Mouse (Mus musculus) intestine, embryonic 14.5 days (tissue): ENCODE measurements around the gene Rasgef1b. TPM values are rescaled to one million over a fixed set of nuclear protein-coding genes. Genes with fewer than 3 reads are reported as not detected.
A peak's percentile ranks its signal among the peaks of the same experiment; 100 is the strongest.

Source experiments
- ATAC-seq: fragments of 200-750 bp; cut with Nextera tagmentation; replicated peaks from 2 replicates; pipeline ENCODE4 v1.8.0; 2017; ENCODE audit warnings: low read depth, moderate number of reproducible peaks, moderate TSS enrichment, moderate library complexity; ENCODE audit not compliant: low FRiP score, low TSS enrichment
- DNase-seq: peaks from one replicate; pipeline ENCODE4 v3.0.0-alpha.2; 2018; ENCODE audit warnings: low spot score
- H3K27ac ChIP-seq: fragments of 300-500 bp; sonication (generic); 2 replicates; pipeline ENCODE4 v1.5.1; 2014; ENCODE audit warnings: low read depth, mild to moderate bottlenecking, control low read depth
- H3K27me3 ChIP-seq: fragments of 300-500 bp; sonication (generic); replicated peaks from 2 replicates; pipeline ENCODE4 v1.6.1; 2014; ENCODE audit warnings: low read length, control low read depth; ENCODE audit not compliant: control insufficient read depth, insufficient read depth
- H3K36me3 ChIP-seq: fragments of 300-500 bp; sonication (generic); 2 replicates; pipeline ENCODE4 v1.6.1; 2014; ENCODE audit warnings: low read length, control low read depth; ENCODE audit not compliant: control insufficient read depth, insufficient read depth
- H3K4me1 ChIP-seq: fragments of 300-500 bp; sonication (generic); replicated peaks from 2 replicates; pipeline ENCODE4 v1.6.1; 2014; ENCODE audit warnings: low read length, control low read depth, mixed read lengths; ENCODE audit not compliant: control insufficient read depth, insufficient read depth
- H3K4me2 ChIP-seq: fragments of 300-500 bp; sonication (generic); 2 replicates; pipeline ENCODE4 v1.6.1; 2014; ENCODE audit warnings: low read length
- H3K4me3 ChIP-seq: fragments of 300-500 bp; sonication (generic); 2 replicates; pipeline ENCODE4 v1.5.1; 2014; ENCODE audit warnings: low read depth, low read length, control low read depth, mixed read lengths
- H3K9ac ChIP-seq: fragments of 300-500 bp; sonication (generic); 2 replicates; pipeline ENCODE4 v1.6.1; 2014; ENCODE audit warnings: mild to moderate bottlenecking, low read length
- H3K9me3 ChIP-seq: fragments of 300-500 bp; sonication (generic); 2 replicates; pipeline ENCODE4 v1.6.1; 2016; ENCODE audit warnings: low read length, control low read depth; ENCODE audit not compliant: control insufficient read depth
- WGBS: fragments of 180-500 bp; shearing (Covaris S2); extraction: QIAGEN DNeasy Blood & Tissue Kit; methylation state at CpG from one replicate; pipeline ENCODE4 v1.1.7; 2014; 5-methylcytosine and 5-hydroxymethylcytosine counted together
- polyA plus RNA-seq: library from polyadenylated mRNA; unstranded; fragments of >200 nt; fragmentation: Nextera tagmentation; extraction: Ambion mirVana; gene quantifications from 2 replicates; pipeline ENCODE4 v1.2.1, GENCODE M21; 2014

Rasgef1b gene
- polyA plus RNA-seq, 1 experiment from 2014 or later, result 13.0 TPM

DNA sequence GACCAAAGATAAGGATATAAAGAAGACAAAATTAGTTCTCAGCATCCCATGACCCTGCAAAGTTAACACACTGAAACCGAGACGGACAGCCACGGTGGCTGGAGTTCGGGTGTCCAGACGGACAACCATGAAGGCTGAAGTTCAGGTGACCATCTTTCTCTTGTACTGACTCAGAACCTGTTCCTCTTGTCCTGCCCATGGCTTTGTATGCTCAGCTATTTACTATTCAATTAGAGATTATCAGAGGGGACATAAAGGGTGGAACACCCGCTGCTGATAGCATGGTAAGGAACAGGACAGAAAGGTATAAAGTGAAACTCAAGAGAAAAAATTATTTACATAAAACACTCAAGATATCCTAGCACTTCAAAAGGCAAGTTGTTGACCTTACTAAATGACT is 390.0 kb downstream of the Rasgef1b start:
- no peaks in the 10 kb centered on the region; the same call in 1 of the 2 replicates for H3K4me1 ChIP-seq
- no peak overlapping the region for H3K4me2 ChIP-seq
- no peaks in the 10 kb centered on the region for H3K9me3 ChIP-seq
- H3K36me3 ChIP-seq, result no peaks in the 10 kb centered on the region
- no peak for DNase-seq
- ATAC-seq, result no peak
- no peak overlapping the region for H3K4me3 ChIP-seq
- 81% methylated on average over 6 of the region's 6 CpGs for WGBS
- H3K27ac ChIP-seq, result no peak overlapping the region
- H3K9ac ChIP-seq, result no peak overlapping the region
- H3K27me3 ChIP-seq, result no peaks in the 10 kb centered on the region

DNA sequence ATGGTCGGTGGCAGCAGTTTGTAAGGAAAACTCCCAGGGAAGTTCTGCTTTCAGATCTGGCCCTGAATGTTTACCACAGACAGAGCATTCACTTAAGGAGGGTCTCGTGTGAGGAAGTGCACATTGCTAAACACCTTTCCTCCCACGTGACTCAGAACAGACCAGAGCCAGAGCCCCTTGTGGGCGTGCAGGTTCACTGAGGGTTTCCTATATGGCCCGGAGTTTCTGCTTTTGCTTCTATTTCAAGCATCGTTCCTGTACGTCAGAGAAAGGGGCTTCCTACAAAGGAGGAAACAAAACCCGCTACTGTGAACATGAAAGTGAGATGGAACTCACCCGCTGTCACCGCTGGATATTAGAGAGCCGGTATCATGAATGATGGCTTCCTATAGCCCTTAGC is 392.4 kb downstream of the Rasgef1b start:
- Histone ChIP-seq H3K27me3 (no peaks in the 10 kb centered on the region), H3K4me1 (no peaks in the 10 kb centered on the region; the same call in 1 of the 2 replicates), H3K36me3 (no peaks in the 10 kb centered on the region), H3K4me3 (no peak overlapping the region), H3K27ac (no peak overlapping the region), H3K4me2 (no peak overlapping the region), H3K9ac (no peak overlapping the region), H3K9me3 (no peaks in the 10 kb centered on the region)
- DNase-seq (no peak), ATAC-seq (no peak)
- WGBS, result 59% methylated on average over 11 of the region's 11 CpGs

DNA sequence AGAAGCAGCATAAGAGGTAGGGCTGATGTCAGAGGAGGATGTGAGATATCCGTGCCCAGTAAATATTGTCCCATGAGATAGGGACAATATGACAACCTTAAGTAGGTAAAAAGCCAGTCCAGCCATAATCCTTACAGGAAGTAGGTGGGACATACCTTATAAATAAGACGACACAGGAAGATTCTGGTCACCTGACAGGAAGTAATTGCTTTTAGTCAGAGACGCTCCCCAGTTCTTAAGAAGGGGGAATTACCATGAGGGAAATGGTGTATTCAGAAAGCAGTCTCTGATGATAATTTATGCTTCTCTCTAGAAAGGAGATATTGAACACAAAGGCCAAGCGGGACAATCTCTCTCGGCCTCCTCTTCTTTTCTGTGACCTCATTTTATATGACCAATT is 394.8 kb downstream of the Rasgef1b start:
- Histone ChIP-seq H3K9me3 (no peaks in the 10 kb centered on the region), H3K4me2 (no peak overlapping the region), H3K9ac (no peak overlapping the region), H3K4me1 (no peaks in the 10 kb centered on the region), H3K27ac (no peak overlapping the region), H3K36me3 (no peaks in the 10 kb centered on the region), H3K27me3 (no peaks in the 10 kb centered on the region), H3K4me3 (no peak overlapping the region)
- DNase-seq (no peak), ATAC-seq (no peak)
- WGBS, result 78% methylated on average over 5 of the region's 5 CpGs

DNA sequence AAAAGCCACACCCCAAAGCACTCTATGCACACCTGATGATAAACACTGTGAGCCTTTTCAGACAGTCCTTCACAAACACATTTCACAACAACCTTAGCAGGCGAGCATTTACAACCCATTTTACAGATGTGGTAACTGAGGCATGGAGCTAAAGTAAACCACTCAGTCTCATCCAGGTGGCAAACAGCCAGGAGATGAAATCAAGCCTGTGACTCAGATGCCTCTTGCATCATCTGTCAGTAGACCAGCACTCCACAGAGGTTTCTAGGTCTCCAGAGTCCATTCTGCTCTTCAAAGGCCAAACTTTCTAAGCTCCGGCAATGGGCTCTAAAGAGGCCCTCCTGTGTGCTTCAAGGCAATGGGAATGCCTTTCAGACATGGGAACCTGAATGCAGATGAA is 396.8 kb downstream of the Rasgef1b start:
- Histone ChIP-seq H3K4me3 (no peak overlapping the region), H3K27ac (no peak overlapping the region), H3K9me3 (no peaks in the 10 kb centered on the region), H3K27me3 (no peaks in the 10 kb centered on the region), H3K36me3 (no peaks in the 10 kb centered on the region), H3K4me2 (no peak overlapping the region), H3K9ac (no peak overlapping the region), H3K4me1 (no peaks in the 10 kb centered on the region)
- DNase-seq, result no peak
- WGBS, result 84% methylated on average over 2 of the region's 2 CpGs
- ATAC-seq, result no peak

DNA sequence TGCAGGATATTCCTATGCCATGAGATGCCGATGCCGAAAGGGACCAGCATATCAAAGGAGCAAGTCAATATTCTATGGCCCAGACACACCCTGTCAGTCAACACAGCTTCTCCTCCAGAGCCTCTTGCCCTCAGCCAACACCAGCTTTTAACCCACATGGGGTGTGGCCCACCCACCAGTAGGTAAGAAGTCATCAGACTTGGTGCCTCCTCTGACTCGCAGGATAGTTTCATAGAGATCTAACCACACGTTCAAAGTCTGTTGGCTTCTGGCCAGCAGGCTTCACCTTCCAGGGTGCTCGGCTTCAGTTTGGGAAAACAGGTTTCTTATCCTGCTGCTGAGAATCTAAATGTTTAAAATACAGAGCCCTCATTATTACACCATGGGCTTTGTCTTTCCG is 399.8 kb downstream of the Rasgef1b start:
- no peaks in the 10 kb centered on the region for H3K4me1 ChIP-seq
- no peaks in the 10 kb centered on the region for H3K36me3 ChIP-seq
- WGBS, result 47% methylated on average over 6 of the region's 6 CpGs
- H3K9ac ChIP-seq, result no peak overlapping the region
- DNase-seq (peak; percentile 71), ATAC-seq (peak; percentile 87)
- H3K9me3 ChIP-seq, result no peaks in the 10 kb centered on the region
- no peak overlapping the region for H3K27ac ChIP-seq
- H3K27me3 ChIP-seq, result no peaks in the 10 kb centered on the region
- H3K4me3 ChIP-seq, result no peak overlapping the region
- H3K4me2 ChIP-seq, result no peak overlapping the region

DNA sequence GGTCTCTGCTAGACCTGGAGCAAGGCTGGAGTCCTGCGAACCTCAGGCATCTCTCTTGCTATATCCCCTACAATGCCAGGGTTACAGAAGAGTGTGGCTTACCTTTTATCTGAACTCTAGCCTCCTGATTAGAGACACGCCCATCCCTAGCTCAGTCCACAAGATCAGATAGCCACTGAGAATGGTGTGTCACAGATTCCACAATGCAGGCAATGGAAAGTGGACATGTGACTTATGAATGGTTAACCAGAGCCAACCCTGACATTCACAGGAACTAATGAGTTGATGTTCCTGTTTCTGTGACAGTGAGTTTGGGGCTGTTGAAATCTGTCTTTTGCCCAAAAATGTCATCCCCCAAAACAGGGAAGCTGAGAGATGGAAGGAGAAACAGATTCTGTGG is 401.8 kb downstream of the Rasgef1b start:
- no peak; the same call in 1 of the 2 replicates for ATAC-seq
- H3K27me3 ChIP-seq, result no peaks in the 10 kb centered on the region
- DNase-seq, result no peak
- no peak overlapping the region for H3K9ac ChIP-seq
- no peak overlapping the region for H3K27ac ChIP-seq
- no peaks in the 10 kb centered on the region for H3K4me1 ChIP-seq
- no peak overlapping the region for H3K4me2 ChIP-seq
- WGBS, result 69% methylated on average over 2 of the region's 2 CpGs
- H3K9me3 ChIP-seq, result no peaks in the 10 kb centered on the region
- no peaks in the 10 kb centered on the region for H3K36me3 ChIP-seq
- H3K4me3 ChIP-seq, result no peak overlapping the region

DNA sequence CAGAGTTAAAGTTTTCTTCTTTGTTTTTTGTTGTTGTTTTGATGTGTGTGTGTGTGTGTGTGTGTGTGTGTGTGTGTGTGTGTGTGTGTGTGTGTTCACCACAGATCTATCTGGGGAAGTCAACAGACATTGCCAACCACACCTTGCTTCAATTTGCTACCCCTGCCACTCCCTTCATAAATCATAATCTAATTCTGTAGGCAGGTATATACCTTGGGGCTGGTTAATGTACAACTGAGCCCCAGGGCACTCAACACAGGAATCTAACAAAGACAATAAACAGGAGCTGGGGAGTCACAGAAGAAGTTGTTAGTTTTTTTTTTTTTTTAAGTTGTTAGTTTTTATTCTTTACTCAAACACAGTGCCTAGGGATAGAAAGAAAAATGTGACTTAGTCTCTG is 403.6 kb downstream of the Rasgef1b start:
- H3K27me3 ChIP-seq, result no peaks in the 10 kb centered on the region
- H3K27ac ChIP-seq, result peak overlapping the region; percentile 17; the same call in 1 of the 2 replicates
- H3K9me3 ChIP-seq, result no peaks in the 10 kb centered on the region
- ATAC-seq (peak; percentile 74), DNase-seq (no peak)
- H3K4me3 ChIP-seq, result no peak overlapping the region
- no peak overlapping the region for H3K9ac ChIP-seq
- no peaks in the 10 kb centered on the region for H3K4me1 ChIP-seq
- H3K36me3 ChIP-seq, result no peaks in the 10 kb centered on the region
- 0 out of 2 replicates have a peak overlapping the region, but pooled peaks have one; percentile 5 for H3K4me2 ChIP-seq

DNA sequence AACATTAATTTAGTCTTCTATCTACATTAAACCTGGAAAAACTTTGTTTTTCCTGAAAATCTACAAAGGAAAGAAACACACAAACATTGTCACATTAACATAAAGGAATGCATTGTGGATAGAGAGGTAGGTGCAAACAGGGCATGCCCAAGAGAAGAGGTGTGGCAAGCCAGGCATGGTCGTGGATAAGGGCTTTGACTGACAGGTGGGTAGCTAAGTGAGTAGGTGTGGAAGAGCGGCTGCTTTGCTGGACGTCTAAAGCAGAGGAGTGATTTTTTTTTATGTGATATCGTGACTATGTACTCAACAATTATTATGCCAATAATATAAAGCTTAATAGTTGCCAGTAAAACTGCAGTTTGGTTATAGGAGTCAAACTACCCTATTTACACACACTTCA is 408.1 kb downstream of the Rasgef1b start:
- Histone ChIP-seq H3K4me2 (no peak overlapping the region), H3K27ac (no peak overlapping the region), H3K9ac (no peak overlapping the region), H3K9me3 (no peaks in the 10 kb centered on the region), H3K27me3 (no peaks in the 10 kb centered on the region), H3K36me3 (no peaks in the 10 kb centered on the region), H3K4me1 (no peaks in the 10 kb centered on the region), H3K4me3 (no peak overlapping the region)
- ATAC-seq (no peak), DNase-seq (no peak)
- WGBS, result 73% methylated on average over 4 of the region's 4 CpGs

DNA sequence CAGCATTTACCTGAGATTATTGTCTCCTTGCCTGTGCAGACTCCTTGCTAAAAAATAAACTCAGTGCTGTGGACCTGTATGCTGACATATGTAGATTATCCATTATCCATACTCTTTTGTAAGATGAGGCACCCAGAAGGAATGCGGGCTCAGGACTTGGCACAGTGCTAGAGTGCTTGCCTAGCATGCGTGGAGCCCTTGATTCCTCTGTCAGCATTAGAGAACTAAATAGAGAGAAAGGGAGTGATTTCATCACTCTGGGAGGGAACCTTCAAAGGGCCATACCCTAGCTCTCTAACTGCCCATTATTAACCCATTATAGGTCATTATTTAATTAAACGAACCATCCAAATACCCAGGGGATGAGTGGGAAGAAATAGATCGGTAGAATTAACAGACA is 430.9 kb downstream of the Rasgef1b start:
- DNase-seq (no peak), ATAC-seq (no peak)
- Histone ChIP-seq H3K36me3 (no peaks in the 10 kb centered on the region), H3K4me2 (no peak overlapping the region), H3K9me3 (no peaks in the 10 kb centered on the region), H3K4me3 (no peak overlapping the region), H3K27me3 (no peaks in the 10 kb centered on the region), H3K4me1 (no peaks in the 10 kb centered on the region), H3K9ac (no peak overlapping the region), H3K27ac (no peak overlapping the region)
- 82% methylated on average over 4 of the region's 4 CpGs for WGBS
